Mouse (Mus musculus): ENCODE measurements around the gene Trmt10a. TPM values are rescaled to one million over a fixed set of nuclear protein-coding genes. Genes with fewer than 3 reads are reported as not detected.

The Trmt10a gene
- polyA plus RNA-seq, 1 experiment from 2014 or later, result 13.1 TPM

- Histone ChIP-seq H3K27ac (ENCODE audit: low read depth, low read length) (no peak overlapping the region), H3K4me1 (replicated peaks; ENCODE audit: control insufficient read depth, insufficient read depth, low read length) (no peaks in the 10 kb centered on the region), H3K27me3 (replicated peaks; ENCODE audit: control insufficient read depth, insufficient read depth, low read length) (no peaks in the 10 kb centered on the region), H3K4me2 (no peak overlapping the region), H3K9me3 (ENCODE audit: control insufficient read depth, low read length) (no peaks in the 10 kb centered on the region), H3K4me3 (ENCODE audit: low read depth, low read length) (no peak overlapping the region), H3K9ac (ENCODE audit: low read depth, low read length) (no peak overlapping the region), H3K36me3 (ENCODE audit: control insufficient read depth, insufficient read depth, low read length) (no peaks in the 10 kb centered on the region)
- WGBS, result 90% methylated on average over 10 of the region's 10 CpGs
- ATAC-seq (replicated peaks; ENCODE audit: low FRiP score) (no peak), DNase-seq (ENCODE audit: low spot score) (no peak)
These were observed 36.4 kb upstream of the Trmt10a start for GRCm38 (mm10) chr3:138106887-138107286.

GRCm38 (mm10) chr3:138110910-138111782 is 32.1 kb upstream of the Trmt10a start:
- no peak for ATAC-seq (replicated peaks; ENCODE audit: low FRiP score)
- 85% methylated on average over 19 of the region's 19 CpGs for WGBS
- Histone ChIP-seq H3K4me2 (no peak overlapping the region), H3K36me3 (ENCODE audit: control insufficient read depth, insufficient read depth, low read length) (no peaks in the 10 kb centered on the region), H3K4me3 (ENCODE audit: low read depth, low read length) (no peak overlapping the region), H3K27me3 (replicated peaks; ENCODE audit: control insufficient read depth, insufficient read depth, low read length) (no peaks in the 10 kb centered on the region), H3K4me1 (replicated peaks; ENCODE audit: control insufficient read depth, insufficient read depth, low read length) (no peaks in the 10 kb centered on the region), H3K27ac (ENCODE audit: low read depth, low read length) (no peak overlapping the region), H3K9ac (ENCODE audit: low read depth, low read length) (no peak overlapping the region), H3K9me3 (ENCODE audit: control insufficient read depth, low read length) (no peaks in the 10 kb centered on the region)
- no peak for DNase-seq (ENCODE audit: low spot score)

- Histone ChIP-seq H3K4me3 (ENCODE audit: low read depth, low read length) (no peak overlapping the region), H3K36me3 (ENCODE audit: control insufficient read depth, insufficient read depth, low read length) (no peaks in the 10 kb centered on the region), H3K4me2 (no peak overlapping the region), H3K27ac (ENCODE audit: low read depth, low read length) (no peak overlapping the region), H3K27me3 (replicated peaks; ENCODE audit: control insufficient read depth, insufficient read depth, low read length) (no peaks in the 10 kb centered on the region), H3K4me1 (replicated peaks; ENCODE audit: control insufficient read depth, insufficient read depth, low read length) (no peaks in the 10 kb centered on the region), H3K9ac (ENCODE audit: low read depth, low read length) (no peak overlapping the region), H3K9me3 (ENCODE audit: control insufficient read depth, low read length) (no peaks in the 10 kb centered on the region)
- 78% methylated on average over 17 of the region's 17 CpGs for WGBS
- no peak for ATAC-seq (replicated peaks; ENCODE audit: low FRiP score)
- no peak for DNase-seq (ENCODE audit: low spot score)
These were observed 29.1 kb upstream of the Trmt10a start for GRCm38 (mm10) chr3:138114106-138114505.

- no peaks in the 10 kb centered on the region for H3K36me3 ChIP-seq (ENCODE audit: control insufficient read depth, insufficient read depth, low read length)
- no peak for DNase-seq (ENCODE audit: low spot score)
- H3K9ac ChIP-seq (ENCODE audit: low read depth, low read length), result no peak overlapping the region
- no peaks in the 10 kb centered on the region for H3K9me3 ChIP-seq (ENCODE audit: control insufficient read depth, low read length)
- 91% methylated on average over 4 of the region's 4 CpGs for WGBS
- no peak overlapping the region for H3K4me3 ChIP-seq (ENCODE audit: low read depth, low read length)
- no peak overlapping the region for H3K27ac ChIP-seq (ENCODE audit: low read depth, low read length)
- H3K4me2 ChIP-seq, result no peak overlapping the region
- ATAC-seq (replicated peaks; ENCODE audit: low FRiP score), result no peak
- no peaks in the 10 kb centered on the region for H3K4me1 ChIP-seq (replicated peaks; ENCODE audit: control insufficient read depth, insufficient read depth, low read length)
- H3K27me3 ChIP-seq (replicated peaks; ENCODE audit: control insufficient read depth, insufficient read depth, low read length), result no peaks in the 10 kb centered on the region
These were observed 26.4 kb upstream of the Trmt10a start for GRCm38 (mm10) chr3:138116871-138117270.

GRCm38 (mm10) chr3:138118392-138118791 is 24.9 kb upstream of the Trmt10a start:
- Histone ChIP-seq H3K9ac (ENCODE audit: low read depth, low read length) (no peak overlapping the region), H3K27me3 (replicated peaks; ENCODE audit: control insufficient read depth, insufficient read depth, low read length) (no peaks in the 10 kb centered on the region), H3K9me3 (ENCODE audit: control insufficient read depth, low read length) (no peaks in the 10 kb centered on the region), H3K27ac (ENCODE audit: low read depth, low read length) (no peak overlapping the region), H3K4me1 (replicated peaks; ENCODE audit: control insufficient read depth, insufficient read depth, low read length) (no peaks in the 10 kb centered on the region), H3K4me3 (ENCODE audit: low read depth, low read length) (no peak overlapping the region), H3K4me2 (no peak overlapping the region), H3K36me3 (ENCODE audit: control insufficient read depth, insufficient read depth, low read length) (no peaks in the 10 kb centered on the region; the same call in 1 of the 2 replicates)
- DNase-seq (ENCODE audit: low spot score) (no peak), ATAC-seq (replicated peaks; ENCODE audit: low FRiP score) (no peak)
- 65% methylated on average over 6 of the region's 6 CpGs for WGBS

- Histone ChIP-seq H3K4me1 (replicated peaks; ENCODE audit: control insufficient read depth, insufficient read depth, low read length) (no peaks in the 10 kb centered on the region), H3K27me3 (replicated peaks; ENCODE audit: control insufficient read depth, insufficient read depth, low read length) (no peaks in the 10 kb centered on the region), H3K4me2 (no peak overlapping the region), H3K9me3 (ENCODE audit: control insufficient read depth, low read length) (no peaks in the 10 kb centered on the region), H3K9ac (ENCODE audit: low read depth, low read length) (no peak overlapping the region), H3K36me3 (ENCODE audit: control insufficient read depth, insufficient read depth, low read length) (no peaks in the 10 kb centered on the region; the same call in 1 of the 2 replicates), H3K4me3 (ENCODE audit: low read depth, low read length) (no peak overlapping the region), H3K27ac (ENCODE audit: low read depth, low read length) (no peak overlapping the region)
- 72% methylated on average over 14 of the region's 14 CpGs for WGBS
- ATAC-seq (replicated peaks; ENCODE audit: low FRiP score) (no peak), DNase-seq (ENCODE audit: low spot score) (no peak)
These were observed 24.4 kb upstream of the Trmt10a start for GRCm38 (mm10) chr3:138118831-138119230.

- DNase-seq (ENCODE audit: low spot score) (no peak), ATAC-seq (replicated peaks; ENCODE audit: low FRiP score) (no peak)
- Histone ChIP-seq H3K36me3 (ENCODE audit: control insufficient read depth, insufficient read depth, low read length) (no peaks in the 10 kb centered on the region; the same call in 1 of the 2 replicates), H3K4me3 (ENCODE audit: low read depth, low read length) (no peak overlapping the region), H3K4me1 (replicated peaks; ENCODE audit: control insufficient read depth, insufficient read depth, low read length) (no peaks in the 10 kb centered on the region), H3K9me3 (ENCODE audit: control insufficient read depth, low read length) (no peaks in the 10 kb centered on the region), H3K27me3 (replicated peaks; ENCODE audit: control insufficient read depth, insufficient read depth, low read length) (no peaks in the 10 kb centered on the region), H3K9ac (ENCODE audit: low read depth, low read length) (no peak overlapping the region), H3K27ac (ENCODE audit: low read depth, low read length) (no peak overlapping the region), H3K4me2 (no peak overlapping the region)
- 88% methylated on average over 16 of the region's 16 CpGs for WGBS
These were observed 23.7 kb upstream of the Trmt10a start for GRCm38 (mm10) chr3:138119444-138120105.

- H3K27me3 ChIP-seq (replicated peaks; ENCODE audit: control insufficient read depth, insufficient read depth, low read length), result no peaks in the 10 kb centered on the region
- no peak overlapping the region for H3K27ac ChIP-seq (ENCODE audit: low read depth, low read length)
- no peaks in the 10 kb centered on the region for H3K9me3 ChIP-seq (ENCODE audit: control insufficient read depth, low read length)
- H3K4me1 ChIP-seq (replicated peaks; ENCODE audit: control insufficient read depth, insufficient read depth, low read length), result no peaks in the 10 kb centered on the region
- ATAC-seq (replicated peaks; ENCODE audit: low FRiP score) (no peak), DNase-seq (ENCODE audit: low spot score) (no peak)
- H3K4me3 ChIP-seq (ENCODE audit: low read depth, low read length), result no peak overlapping the region
- no peak overlapping the region for H3K9ac ChIP-seq (ENCODE audit: low read depth, low read length)
- 83% methylated on average over 2 of the region's 2 CpGs for WGBS
- H3K4me2 ChIP-seq, result no peak overlapping the region
- H3K36me3 ChIP-seq (ENCODE audit: control insufficient read depth, insufficient read depth, low read length), result no peaks in the 10 kb centered on the region; the same call in 1 of the 2 replicates
These were observed 21.8 kb upstream of the Trmt10a start for GRCm38 (mm10) chr3:138121461-138121860.
